Mouse (Mus musculus): Measurements from ENCODE around the gene Prkx. TPM values are rescaled to one million over a fixed set of nuclear protein-coding genes. Genes with fewer than 3 reads are reported as not detected.

The Prkx gene
- polyA plus RNA-seq, 1 experiment from 2014 or later = 16.7 TPM

DNA sequence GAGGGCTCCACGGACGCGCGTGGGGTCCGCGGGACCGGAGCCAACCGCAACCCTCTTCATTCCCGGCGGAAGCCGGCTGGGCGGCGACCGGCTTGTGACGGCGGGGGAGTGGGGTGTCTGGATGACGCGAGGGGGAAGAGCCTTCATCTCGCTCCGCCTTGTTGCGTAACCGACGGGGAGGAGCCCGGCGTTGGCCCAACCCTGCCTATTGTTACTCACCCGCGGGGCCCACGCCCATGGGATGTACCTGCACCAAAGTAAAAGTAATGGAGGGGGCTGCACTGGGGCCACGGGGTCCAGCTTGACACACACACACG is 262 bp downstream of the Prkx start:
- WGBS = 22% methylated on average over 6 of the region's 30 CpGs
- Histone ChIP-seq H3K27ac (ENCODE audit: low read depth, low read length) (peak overlapping the region; percentile 83; the same call in 1 of the 2 replicates), H3K4me1 (ENCODE audit: control insufficient read depth, insufficient read depth, low read length) (no peaks in the 10 kb centered on the region), H3K4me3 (ENCODE audit: low read length) (peak overlapping the region; percentile 56), H3K36me3 (ENCODE audit: control insufficient read depth, insufficient read depth, low read length) (no peaks in the 10 kb centered on the region), H3K9me3 (ENCODE audit: control insufficient read depth, low read length) (no peaks in the 10 kb centered on the region), H3K27me3 (ENCODE audit: control insufficient read depth, insufficient read depth, low read length) (no peaks in the 10 kb centered on the region), H3K9ac (ENCODE audit: low read depth, low read length) (peak overlapping the region; percentile 64; the same call in 1 of the 2 replicates), H3K4me2 (replicated peaks; ENCODE audit: low read depth, low read length) (peak overlapping the region; percentile 56; the same call in 1 of the 2 replicates)
- peak; percentile 97 for ATAC-seq (ENCODE audit: low FRiP score, low TSS enrichment)

GRCm38 (mm10) chrX:77794962-77795857 is 868 bp downstream of the Prkx start:
- H3K9ac ChIP-seq (ENCODE audit: low read depth, low read length) = peak overlapping the region; percentile 64
- H3K4me1 ChIP-seq (ENCODE audit: control insufficient read depth, insufficient read depth, low read length) = no peaks in the 10 kb centered on the region
- ATAC-seq (ENCODE audit: low FRiP score, low TSS enrichment) = peak; percentile 71
- no peaks in the 10 kb centered on the region for H3K27me3 ChIP-seq (ENCODE audit: control insufficient read depth, insufficient read depth, low read length)
- no peaks in the 10 kb centered on the region for H3K9me3 ChIP-seq (ENCODE audit: control insufficient read depth, low read length)
- H3K4me2 ChIP-seq (replicated peaks; ENCODE audit: low read depth, low read length) = peak overlapping the region; percentile 51
- H3K4me3 ChIP-seq (ENCODE audit: low read length) = peak overlapping the region; percentile 56
- WGBS = 25% methylated on average over 61 of the region's 61 CpGs
- H3K27ac ChIP-seq (ENCODE audit: low read depth, low read length) = no peak overlapping the region
- no peaks in the 10 kb centered on the region for H3K36me3 ChIP-seq (ENCODE audit: control insufficient read depth, insufficient read depth, low read length)

DNA sequence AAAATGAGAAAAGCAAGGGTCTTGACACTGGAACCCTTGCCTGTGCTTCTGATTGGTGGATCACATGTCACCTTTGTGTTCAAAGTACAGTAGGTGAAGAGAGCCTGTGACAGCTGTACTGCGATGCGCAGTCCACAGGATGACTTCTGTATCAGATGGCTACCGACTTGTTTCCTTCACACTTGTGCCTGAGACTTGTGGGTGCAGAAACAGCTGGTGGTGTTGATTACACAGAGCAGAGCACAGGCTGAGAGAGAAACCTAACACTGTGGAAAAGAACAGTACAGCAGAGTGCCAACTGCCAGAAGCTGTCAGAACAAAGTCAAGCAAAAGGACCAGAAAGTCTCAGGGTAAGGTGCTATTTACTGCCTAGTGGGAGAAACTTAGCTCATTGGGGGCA is 7.4 kb downstream of the Prkx start:
- peak; percentile 62; the same call in 1 of the 2 replicates for ATAC-seq (ENCODE audit: low FRiP score, low TSS enrichment)
- H3K4me1 ChIP-seq (ENCODE audit: control insufficient read depth, insufficient read depth, low read length) = no peaks in the 10 kb centered on the region
- H3K27ac ChIP-seq (ENCODE audit: low read depth, low read length) = no peak overlapping the region
- H3K9me3 ChIP-seq (ENCODE audit: control insufficient read depth, low read length) = no peaks in the 10 kb centered on the region
- no peak overlapping the region for H3K9ac ChIP-seq (ENCODE audit: low read depth, low read length)
- 77% methylated on average over 3 of the region's 3 CpGs for WGBS
- no peaks in the 10 kb centered on the region for H3K27me3 ChIP-seq (ENCODE audit: control insufficient read depth, insufficient read depth, low read length)
- peaks cover 2% of the 10 kb centered on the region; the same call in 1 of the 2 replicates for H3K36me3 ChIP-seq (ENCODE audit: control insufficient read depth, insufficient read depth, low read length)
- H3K4me2 ChIP-seq (replicated peaks; ENCODE audit: low read depth, low read length) = no peak overlapping the region
- no peak overlapping the region for H3K4me3 ChIP-seq (ENCODE audit: low read length)

DNA sequence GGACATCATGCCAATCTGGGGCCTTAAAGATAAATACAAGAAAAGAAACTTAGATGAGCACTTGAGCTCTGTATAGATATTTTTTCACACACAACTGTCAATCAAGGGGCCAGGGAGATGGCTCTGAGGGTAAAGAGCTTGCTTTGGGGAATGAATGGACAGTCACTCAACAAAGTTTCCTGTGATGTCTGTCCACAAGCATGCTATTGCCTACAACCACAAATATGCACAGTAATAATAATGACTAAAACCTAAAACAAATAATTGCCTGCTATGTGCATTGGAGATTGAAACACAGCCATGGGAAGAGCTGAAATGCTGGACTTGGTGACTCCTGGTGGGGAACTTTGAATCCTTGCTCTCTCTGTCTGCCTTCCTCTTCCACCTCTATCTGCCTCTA is 9.7 kb downstream of the Prkx start:
- Histone ChIP-seq H3K4me2 (replicated peaks; ENCODE audit: low read depth, low read length) (no peak overlapping the region), H3K4me1 (ENCODE audit: control insufficient read depth, insufficient read depth, low read length) (no peaks in the 10 kb centered on the region), H3K9me3 (ENCODE audit: control insufficient read depth, low read length) (no peaks in the 10 kb centered on the region), H3K36me3 (ENCODE audit: control insufficient read depth, insufficient read depth, low read length) (peaks cover 2% of the 10 kb centered on the region; the same call in 1 of the 2 replicates), H3K27me3 (ENCODE audit: control insufficient read depth, insufficient read depth, low read length) (no peaks in the 10 kb centered on the region), H3K9ac (ENCODE audit: low read depth, low read length) (no peak overlapping the region), H3K27ac (ENCODE audit: low read depth, low read length) (no peak overlapping the region), H3K4me3 (ENCODE audit: low read length) (no peak overlapping the region)
- no peak for ATAC-seq (ENCODE audit: low FRiP score, low TSS enrichment)

- Histone ChIP-seq H3K4me1 (ENCODE audit: control insufficient read depth, insufficient read depth, low read length) (no peaks in the 10 kb centered on the region), H3K4me3 (ENCODE audit: low read length) (no peak overlapping the region), H3K27ac (ENCODE audit: low read depth, low read length) (no peak overlapping the region), H3K36me3 (ENCODE audit: control insufficient read depth, insufficient read depth, low read length) (no peaks in the 10 kb centered on the region; the same call in 1 of the 2 replicates), H3K4me2 (replicated peaks; ENCODE audit: low read depth, low read length) (no peak overlapping the region), H3K9me3 (ENCODE audit: control insufficient read depth, low read length) (no peaks in the 10 kb centered on the region), H3K9ac (ENCODE audit: low read depth, low read length) (no peak overlapping the region), H3K27me3 (ENCODE audit: control insufficient read depth, insufficient read depth, low read length) (no peaks in the 10 kb centered on the region)
- no peak for ATAC-seq (ENCODE audit: low FRiP score, low TSS enrichment)
Observed at GRCm38 (mm10) chrX:77777822-77778221, 18.3 kb downstream of the Prkx start.

GRCm38 (mm10) chrX:77765153-77765552 is 30.9 kb downstream of the Prkx start:
- H3K27ac ChIP-seq (ENCODE audit: low read depth, low read length) = no peak overlapping the region
- ATAC-seq (ENCODE audit: low FRiP score, low TSS enrichment) = no peak
- WGBS = 92% methylated on average over 3 of the region's 3 CpGs
- H3K9me3 ChIP-seq (ENCODE audit: control insufficient read depth, low read length) = no peaks in the 10 kb centered on the region
- H3K4me3 ChIP-seq (ENCODE audit: low read length) = no peak overlapping the region
- no peaks in the 10 kb centered on the region for H3K4me1 ChIP-seq (ENCODE audit: control insufficient read depth, insufficient read depth, low read length)
- H3K36me3 ChIP-seq (ENCODE audit: control insufficient read depth, insufficient read depth, low read length) = peaks cover 3% of the 10 kb centered on the region; the same call in 1 of the 2 replicates
- H3K9ac ChIP-seq (ENCODE audit: low read depth, low read length) = no peak overlapping the region
- no peak overlapping the region for H3K4me2 ChIP-seq (replicated peaks; ENCODE audit: low read depth, low read length)
- H3K27me3 ChIP-seq (ENCODE audit: control insufficient read depth, insufficient read depth, low read length) = no peaks in the 10 kb centered on the region

GRCm38 (mm10) chrX:77744260-77744659 is 51.8 kb downstream of the Prkx start:
- ATAC-seq (ENCODE audit: low FRiP score, low TSS enrichment) = no peak
- Histone ChIP-seq H3K27ac (ENCODE audit: low read depth, low read length) (no peak overlapping the region), H3K9me3 (ENCODE audit: control insufficient read depth, low read length) (no peaks in the 10 kb centered on the region), H3K4me3 (ENCODE audit: low read length) (no peak overlapping the region), H3K4me1 (ENCODE audit: control insufficient read depth, insufficient read depth, low read length) (no peaks in the 10 kb centered on the region), H3K9ac (ENCODE audit: low read depth, low read length) (no peak overlapping the region), H3K4me2 (replicated peaks; ENCODE audit: low read depth, low read length) (no peak overlapping the region), H3K36me3 (ENCODE audit: control insufficient read depth, insufficient read depth, low read length) (no peaks in the 10 kb centered on the region), H3K27me3 (ENCODE audit: control insufficient read depth, insufficient read depth, low read length) (no peaks in the 10 kb centered on the region)
- WGBS = 70% methylated on average over 2 of the region's 2 CpGs

DNA sequence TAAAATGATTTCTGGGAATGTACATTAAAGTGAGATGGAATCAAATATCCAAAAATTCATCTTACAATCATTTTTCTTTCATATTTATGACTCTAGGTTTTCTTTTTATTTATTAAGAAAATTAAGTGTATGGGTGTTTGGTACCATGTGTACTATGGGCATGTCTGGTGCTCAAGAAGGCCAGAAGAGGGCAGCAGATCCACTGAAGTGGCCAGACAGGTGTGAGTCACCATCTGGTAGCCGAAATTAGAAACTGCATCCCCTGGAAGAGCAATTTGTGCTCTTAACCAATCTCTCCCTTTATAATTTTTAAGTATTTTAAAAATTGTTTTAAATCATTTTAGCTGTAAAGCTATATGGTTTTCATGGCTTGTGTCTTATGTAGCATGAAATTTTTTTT is 54.7 kb downstream of the Prkx start:
- 35% methylated on average over 1 of the region's 1 CpGs for WGBS

GRCm38 (mm10) chrX:77733930-77734536 is 62.0 kb downstream of the Prkx start:
- Histone ChIP-seq H3K27ac (ENCODE audit: low read depth, low read length) (no peak overlapping the region), H3K4me1 (ENCODE audit: control insufficient read depth, insufficient read depth, low read length) (no peaks in the 10 kb centered on the region), H3K27me3 (ENCODE audit: control insufficient read depth, insufficient read depth, low read length) (no peaks in the 10 kb centered on the region), H3K4me2 (replicated peaks; ENCODE audit: low read depth, low read length) (no peak overlapping the region), H3K9me3 (ENCODE audit: control insufficient read depth, low read length) (no peaks in the 10 kb centered on the region), H3K4me3 (ENCODE audit: low read length) (no peak overlapping the region), H3K9ac (ENCODE audit: low read depth, low read length) (no peak overlapping the region), H3K36me3 (ENCODE audit: control insufficient read depth, insufficient read depth, low read length) (no peaks in the 10 kb centered on the region)
- ATAC-seq (ENCODE audit: low FRiP score, low TSS enrichment) = peak; percentile 78; the same call in 1 of the 2 replicates
- WGBS = 64% methylated on average over 9 of the region's 9 CpGs

More for the DNA sequence above, 54.7 kb downstream of the Prkx start:
- Histone ChIP-seq H3K4me1 (ENCODE audit: control insufficient read depth, insufficient read depth, low read length) (no peaks in the 10 kb centered on the region), H3K9ac (ENCODE audit: low read depth, low read length) (no peak overlapping the region), H3K4me2 (replicated peaks; ENCODE audit: low read depth, low read length) (no peak overlapping the region), H3K9me3 (ENCODE audit: control insufficient read depth, low read length) (no peaks in the 10 kb centered on the region), H3K27me3 (ENCODE audit: control insufficient read depth, insufficient read depth, low read length) (no peaks in the 10 kb centered on the region), H3K36me3 (ENCODE audit: control insufficient read depth, insufficient read depth, low read length) (no peaks in the 10 kb centered on the region), H3K4me3 (ENCODE audit: low read length) (no peak overlapping the region), H3K27ac (ENCODE audit: low read depth, low read length) (no peak overlapping the region)
- peak; percentile 60; the same call in 1 of the 2 replicates for ATAC-seq (ENCODE audit: low FRiP score, low TSS enrichment)
